Mouse (Mus musculus): Measurements from ENCODE around the gene C2cd6. TPM values are rescaled to one million over a fixed set of nuclear protein-coding genes. Genes with fewer than 3 reads are reported as not detected.

C2cd6 gene
- polyA plus RNA-seq (2014; fragmentation: Nextera tagmentation; extraction: Ambion mirVana): not detected in 2 replicates

- ATAC-seq (ENCODE audit: low FRiP score): no peak
- Histone ChIP-seq H3K9me3 (ENCODE audit: control insufficient read depth, low read length) (no peaks in the 10 kb centered on the region), H3K36me3 (ENCODE audit: control insufficient read depth, insufficient read depth, low read length) (no peaks in the 10 kb centered on the region; the same call in 1 of the 2 replicates), H3K27ac (ENCODE audit: low read depth, low read length) (no peak within 1 kb of the TSS), H3K4me1 (ENCODE audit: control insufficient read depth, insufficient read depth, low read length) (no peaks in the 10 kb centered on the region), H3K4me2 (no peak within 1 kb of the TSS), H3K9ac (ENCODE audit: low read length) (no peak within 1 kb of the TSS), H3K27me3 (ENCODE audit: control insufficient read depth, insufficient read depth, low read length) (no peaks in the 10 kb centered on the region), H3K4me3 (ENCODE audit: low read depth, low read length) (no peak within 1 kb of the TSS)
- no peak for DNase-seq (ENCODE audit: low spot score, missing footprints)
- WGBS: 96% methylated on average over 19 of the region's 19 CpGs
Measured at GRCm38 (mm10) chr1:59094705-59095104, at the start of gene C2cd6. Gene C2cd6 (minus strand): TSS chr1:59094900.

- Histone ChIP-seq H3K27me3 (ENCODE audit: control insufficient read depth, insufficient read depth, low read length) (no peaks in the 10 kb centered on the region), H3K27ac (ENCODE audit: low read depth, low read length) (no peak overlapping the region), H3K4me1 (ENCODE audit: control insufficient read depth, insufficient read depth, low read length) (no peaks in the 10 kb centered on the region), H3K36me3 (ENCODE audit: control insufficient read depth, insufficient read depth, low read length) (no peaks in the 10 kb centered on the region), H3K9me3 (ENCODE audit: control insufficient read depth, low read length) (peaks cover 3% of the 10 kb centered on the region; the same call in 1 of the 2 replicates), H3K4me2 (no peak overlapping the region), H3K4me3 (ENCODE audit: low read depth, low read length) (no peak overlapping the region), H3K9ac (ENCODE audit: low read length) (no peak overlapping the region)
- no peak for ATAC-seq (ENCODE audit: low FRiP score)
- DNase-seq (ENCODE audit: low spot score, missing footprints): peak; percentile 91
Measured at GRCm38 (mm10) chr1:59142809-59143208, 48.1 kb upstream of the C2cd6 start.

DNA sequence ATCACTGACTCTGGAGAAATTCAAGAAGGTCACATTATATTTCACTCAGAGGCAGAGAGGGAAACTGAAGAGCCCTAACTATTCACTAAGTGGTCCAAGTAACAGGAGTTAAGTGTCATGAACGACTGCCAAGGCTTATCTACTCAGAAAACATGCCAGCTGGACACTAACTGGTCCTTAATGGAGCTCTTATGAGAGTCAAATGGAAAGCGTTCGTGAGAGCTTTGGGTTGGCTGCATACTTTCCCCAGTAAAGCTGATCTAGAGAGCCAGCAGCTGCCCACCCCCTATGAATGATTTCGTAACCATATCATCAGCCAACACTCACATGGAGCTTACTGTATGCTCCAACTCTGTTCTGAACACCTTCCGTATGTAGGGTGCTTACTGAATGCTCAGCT is 39.7 kb upstream of the C2cd6 start:
- H3K36me3 ChIP-seq (ENCODE audit: control insufficient read depth, insufficient read depth, low read length): no peaks in the 10 kb centered on the region
- H3K4me2 ChIP-seq: no peak overlapping the region
- H3K27me3 ChIP-seq (ENCODE audit: control insufficient read depth, insufficient read depth, low read length): no peaks in the 10 kb centered on the region
- H3K9me3 ChIP-seq (ENCODE audit: control insufficient read depth, low read length): no peaks in the 10 kb centered on the region
- H3K4me1 ChIP-seq (ENCODE audit: control insufficient read depth, insufficient read depth, low read length): no peaks in the 10 kb centered on the region
- ATAC-seq (ENCODE audit: low FRiP score): no peak
- no peak overlapping the region for H3K4me3 ChIP-seq (ENCODE audit: low read depth, low read length)
- DNase-seq (ENCODE audit: low spot score, missing footprints): no peak
- H3K9ac ChIP-seq (ENCODE audit: low read length): no peak overlapping the region
- 85% methylated on average over 5 of the region's 5 CpGs for WGBS
- no peak overlapping the region for H3K27ac ChIP-seq (ENCODE audit: low read depth, low read length)

- 74% methylated on average over 7 of the region's 7 CpGs for WGBS
- H3K4me1 ChIP-seq (ENCODE audit: control insufficient read depth, insufficient read depth, low read length): no peaks in the 10 kb centered on the region
- no peaks in the 10 kb centered on the region for H3K9me3 ChIP-seq (ENCODE audit: control insufficient read depth, low read length)
- H3K4me3 ChIP-seq (ENCODE audit: low read depth, low read length): no peak overlapping the region
- H3K9ac ChIP-seq (ENCODE audit: low read length): no peak overlapping the region
- H3K4me2 ChIP-seq: no peak overlapping the region
- H3K27ac ChIP-seq (ENCODE audit: low read depth, low read length): no peak overlapping the region
- H3K27me3 ChIP-seq (ENCODE audit: control insufficient read depth, insufficient read depth, low read length): no peaks in the 10 kb centered on the region
- DNase-seq (ENCODE audit: low spot score, missing footprints) (no peak), ATAC-seq (ENCODE audit: low FRiP score) (no peak)
- no peaks in the 10 kb centered on the region for H3K36me3 ChIP-seq (ENCODE audit: control insufficient read depth, insufficient read depth, low read length)
Measured at GRCm38 (mm10) chr1:59128879-59129278, 34.2 kb upstream of the C2cd6 start.

DNA sequence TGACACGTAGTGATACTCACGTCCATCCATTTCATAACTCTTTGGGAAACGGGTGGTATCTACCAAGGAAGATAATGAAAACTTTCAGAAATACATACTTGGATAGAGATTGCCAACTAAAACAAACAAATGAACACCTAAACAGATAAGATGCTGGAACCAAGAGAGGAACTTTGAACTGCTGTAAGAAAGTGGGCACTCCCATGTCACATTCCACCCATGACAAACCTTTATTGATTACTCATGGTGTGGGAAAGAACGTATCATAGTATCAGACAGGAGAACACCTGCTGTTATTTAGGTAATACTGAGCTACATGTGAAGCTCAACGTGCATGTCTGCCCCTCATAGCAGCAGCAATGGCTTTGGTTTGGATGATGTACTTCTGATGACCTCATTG is 30.9 kb upstream of the C2cd6 start:
- Histone ChIP-seq H3K4me2 (no peak overlapping the region), H3K36me3 (ENCODE audit: control insufficient read depth, insufficient read depth, low read length) (no peaks in the 10 kb centered on the region), H3K27ac (ENCODE audit: low read depth, low read length) (no peak overlapping the region), H3K9me3 (ENCODE audit: control insufficient read depth, low read length) (no peaks in the 10 kb centered on the region), H3K9ac (ENCODE audit: low read length) (no peak overlapping the region), H3K4me3 (ENCODE audit: low read depth, low read length) (no peak overlapping the region), H3K27me3 (ENCODE audit: control insufficient read depth, insufficient read depth, low read length) (no peaks in the 10 kb centered on the region), H3K4me1 (ENCODE audit: control insufficient read depth, insufficient read depth, low read length) (no peaks in the 10 kb centered on the region)
- DNase-seq (ENCODE audit: low spot score, missing footprints) (no peak), ATAC-seq (ENCODE audit: low FRiP score) (no peak)
- 71% methylated on average over 5 of the region's 5 CpGs for WGBS

DNA sequence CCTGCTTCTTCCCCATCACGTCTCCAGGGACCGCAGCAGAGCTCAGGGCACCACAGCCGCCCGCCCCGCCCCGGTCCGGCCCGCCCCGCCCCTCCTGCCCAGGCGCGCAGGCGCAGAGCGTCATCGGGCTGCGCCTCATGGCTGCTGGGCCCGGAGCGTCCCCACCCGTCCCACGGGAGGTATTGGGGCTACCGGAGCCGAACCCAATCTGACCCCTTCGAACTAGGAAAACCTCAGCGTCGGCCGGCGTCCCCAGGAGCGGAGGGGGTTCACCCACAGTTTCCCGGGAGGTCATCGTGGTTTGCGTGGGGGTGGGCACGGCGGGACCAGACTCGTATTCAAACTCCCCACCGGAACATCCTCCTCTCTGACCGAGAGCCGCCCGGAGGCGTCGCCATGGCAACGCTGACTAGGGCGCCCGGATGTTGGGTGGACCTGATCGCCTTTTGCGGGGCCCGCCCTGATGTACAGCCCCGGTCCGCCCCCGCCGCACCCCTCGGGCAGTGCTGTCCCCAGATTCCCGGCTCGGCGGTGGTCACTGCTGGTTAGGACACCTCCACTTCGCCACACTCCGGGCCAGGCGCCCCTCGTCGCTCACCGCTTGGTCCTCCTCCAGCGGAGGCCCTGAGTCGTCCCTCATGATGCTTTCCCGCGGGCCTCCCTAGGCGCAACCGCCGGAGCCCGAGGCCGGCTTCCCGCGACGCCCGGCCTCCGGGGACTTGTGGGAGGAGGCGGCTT is 25.2 kb upstream of the C2cd6 start, which contains the start of gene Tmem237:
Gene Tmem237, minus strand, starts transcription at position 689 of the 738 bp plus-strand sequence.
- DNase-seq (ENCODE audit: low spot score, missing footprints) (peak; percentile 100), ATAC-seq (ENCODE audit: low FRiP score) (peak; percentile 98)
- H3K36me3 ChIP-seq (ENCODE audit: control insufficient read depth, insufficient read depth, low read length): peaks cover 3% of the 10 kb centered on the region
- H3K4me2 ChIP-seq: peak within 1 kb of the TSS; percentile 85
- peak within 1 kb of the TSS; percentile 70 for H3K4me3 ChIP-seq (ENCODE audit: low read depth, low read length)
- no peaks in the 10 kb centered on the region for H3K4me1 ChIP-seq (ENCODE audit: control insufficient read depth, insufficient read depth, low read length)
- H3K9ac ChIP-seq (ENCODE audit: low read length): peak within 1 kb of the TSS; percentile 93
- under 1% methylated on average over 74 of the region's 74 CpGs for WGBS
- H3K27ac ChIP-seq (ENCODE audit: low read depth, low read length): peak within 1 kb of the TSS; percentile 87
- no peaks in the 10 kb centered on the region for H3K27me3 ChIP-seq (ENCODE audit: control insufficient read depth, insufficient read depth, low read length)
- H3K9me3 ChIP-seq (ENCODE audit: control insufficient read depth, low read length): no peaks in the 10 kb centered on the region

GRCm38 (mm10) chr1:59110524-59110923 is 15.8 kb upstream of the C2cd6 start:
- H3K36me3 ChIP-seq (ENCODE audit: control insufficient read depth, insufficient read depth, low read length): peaks cover 8% of the 10 kb centered on the region
- no peaks in the 10 kb centered on the region for H3K9me3 ChIP-seq (ENCODE audit: control insufficient read depth, low read length)
- DNase-seq (ENCODE audit: low spot score, missing footprints) (no peak), ATAC-seq (ENCODE audit: low FRiP score) (no peak)
- WGBS: 91% methylated on average over 8 of the region's 8 CpGs
- H3K9ac ChIP-seq (ENCODE audit: low read length): no peak overlapping the region
- H3K4me1 ChIP-seq (ENCODE audit: control insufficient read depth, insufficient read depth, low read length): no peaks in the 10 kb centered on the region
- no peak overlapping the region for H3K4me2 ChIP-seq
- no peaks in the 10 kb centered on the region for H3K27me3 ChIP-seq (ENCODE audit: control insufficient read depth, insufficient read depth, low read length)
- no peak overlapping the region for H3K4me3 ChIP-seq (ENCODE audit: low read depth, low read length)
- H3K27ac ChIP-seq (ENCODE audit: low read depth, low read length): no peak overlapping the region

DNA sequence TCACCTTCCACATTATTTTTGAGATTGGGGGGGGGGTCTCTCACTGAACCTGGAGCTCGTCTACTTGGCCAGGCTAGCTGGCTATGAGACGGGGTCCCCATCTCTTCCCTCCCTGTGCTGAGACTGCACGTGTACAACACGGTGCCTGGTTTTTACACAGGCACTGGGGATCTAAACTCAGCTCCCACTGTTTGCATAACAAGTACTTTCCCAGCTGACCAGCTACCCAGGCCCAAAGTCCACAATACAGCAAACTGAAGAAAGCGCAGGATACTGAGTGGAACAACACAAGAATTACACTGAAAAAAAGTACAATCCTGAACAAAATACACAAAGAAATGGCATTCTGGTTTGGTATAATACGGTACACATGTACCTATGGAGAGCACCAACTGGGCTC is 7.4 kb upstream of the C2cd6 start:
- ATAC-seq (ENCODE audit: low FRiP score): no peak
- 96% methylated on average over 6 of the region's 6 CpGs for WGBS
- no peak overlapping the region for H3K9ac ChIP-seq (ENCODE audit: low read length)

GRCm38 (mm10) chr1:59101020-59101419 is 6.3 kb upstream of the C2cd6 start:
- ATAC-seq (ENCODE audit: low FRiP score) (no peak), DNase-seq (ENCODE audit: low spot score, missing footprints) (no peak)
- Histone ChIP-seq H3K9ac (ENCODE audit: low read length) (no peak overlapping the region), H3K4me3 (ENCODE audit: low read depth, low read length) (no peak overlapping the region), H3K4me1 (ENCODE audit: control insufficient read depth, insufficient read depth, low read length) (no peaks in the 10 kb centered on the region), H3K27ac (ENCODE audit: low read depth, low read length) (no peak overlapping the region), H3K4me2 (no peak overlapping the region), H3K27me3 (ENCODE audit: control insufficient read depth, insufficient read depth, low read length) (no peaks in the 10 kb centered on the region), H3K36me3 (ENCODE audit: control insufficient read depth, insufficient read depth, low read length) (peaks cover 6% of the 10 kb centered on the region), H3K9me3 (ENCODE audit: control insufficient read depth, low read length) (no peaks in the 10 kb centered on the region)
- WGBS: 91% methylated on average over 5 of the region's 5 CpGs

More for the DNA sequence above, 7.4 kb upstream of the C2cd6 start:
- no peaks in the 10 kb centered on the region for H3K4me1 ChIP-seq (ENCODE audit: control insufficient read depth, insufficient read depth, low read length)
- H3K4me2 ChIP-seq: no peak overlapping the region
- no peak overlapping the region for H3K27ac ChIP-seq (ENCODE audit: low read depth, low read length)
- H3K27me3 ChIP-seq (ENCODE audit: control insufficient read depth, insufficient read depth, low read length): no peaks in the 10 kb centered on the region
- peaks cover 7% of the 10 kb centered on the region for H3K36me3 ChIP-seq (ENCODE audit: control insufficient read depth, insufficient read depth, low read length)
- no peak for DNase-seq (ENCODE audit: low spot score, missing footprints)
- H3K4me3 ChIP-seq (ENCODE audit: low read depth, low read length): no peak overlapping the region
- H3K9me3 ChIP-seq (ENCODE audit: control insufficient read depth, low read length): no peaks in the 10 kb centered on the region
